Mouse (Mus musculus) intestine, embryonic 15.5 days (tissue): ENCODE measurements around the gene Cnih3. TPM values are rescaled to one million over a fixed set of nuclear protein-coding genes. Genes with fewer than 3 reads are reported as not detected.

Source experiments
- ATAC-seq: fragments of 200-750 bp; cut with Nextera tagmentation; 2 replicates; pipeline ENCODE4 v1.8.0; 2017; ENCODE audit warnings: moderate TSS enrichment, moderate library complexity
- H3K27ac ChIP-seq: fragments of 300-500 bp; sonication (generic); 2 replicates; pipeline ENCODE4 v1.5.1; 2015; ENCODE audit warnings: mild to moderate bottlenecking, inconsistent platforms
- H3K27me3 ChIP-seq: fragments of 300-500 bp; sonication (generic); replicated peaks from 2 replicates; pipeline ENCODE4 v1.6.1; 2015; ENCODE audit warnings: inconsistent platforms
- H3K36me3 ChIP-seq: fragments of 300-500 bp; sonication (generic); 2 replicates; pipeline ENCODE4 v1.6.1; 2015; ENCODE audit warnings: inconsistent platforms
- H3K4me1 ChIP-seq: fragments of 300-500 bp; sonication (generic); replicated peaks from 2 replicates; pipeline ENCODE4 v1.6.1; 2015; ENCODE audit warnings: inconsistent platforms
- H3K4me2 ChIP-seq: fragments of 300-500 bp; sonication (generic); replicated peaks from 2 replicates; pipeline ENCODE4 v1.6.1; 2015; ENCODE audit warnings: mild to moderate bottlenecking, inconsistent platforms
- H3K4me3 ChIP-seq: fragments of 300-500 bp; sonication (generic); replicated peaks from 2 replicates; pipeline ENCODE4 v1.5.1; 2015; ENCODE audit warnings: inconsistent platforms
- H3K9ac ChIP-seq: fragments of 300-500 bp; sonication (generic); 2 replicates; pipeline ENCODE4 v1.6.1; 2015; ENCODE audit warnings: inconsistent platforms
- H3K9me3 ChIP-seq: fragments of 300-500 bp; sonication (generic); 2 replicates; pipeline ENCODE4 v1.6.1; 2016; ENCODE audit warnings: inconsistent platforms
- WGBS: fragments of 180-500 bp; shearing (Covaris S2); methylation state at CpG from one replicate; pipeline ENCODE4 v1.1.7; 2015; 5-methylcytosine and 5-hydroxymethylcytosine counted together
- polyA plus RNA-seq: library from polyadenylated mRNA; unstranded; fragments of >200 nt; fragmentation: Nextera tagmentation; extraction: Ambion mirVana; gene quantifications from 2 replicates; pipeline ENCODE4 v1.2.1, GENCODE M21; 2015

Gene Cnih3
- polyA plus RNA-seq, result 0.20 and 0.29 TPM in 2 replicates

GRCm38 (mm10) chr1:181352367-181353199, at the start of gene Cnih3:
Gene Cnih3, plus strand, starts transcription at chr1:181352628.
- Histone ChIP-seq H3K4me1 (peaks cover 19% of the 10 kb centered on the region), H3K27me3 (peaks cover 40% of the 10 kb centered on the region), H3K9ac (peak within 1 kb of the TSS; percentile 46), H3K4me3 (peak within 1 kb of the TSS; percentile 55), H3K4me2 (peak within 1 kb of the TSS; percentile 95), H3K36me3 (no peaks in the 10 kb centered on the region), H3K27ac (no peak within 1 kb of the TSS), H3K9me3 (no peaks in the 10 kb centered on the region)
- under 1% methylated on average over 77 of the region's 78 CpGs for WGBS
- peak; percentile 83 for ATAC-seq

- 84% methylated on average over 3 of the region's 3 CpGs for WGBS
- no peak overlapping the region for H3K4me2 ChIP-seq
- H3K4me1 ChIP-seq, result no peaks in the 10 kb centered on the region
- no peak overlapping the region for H3K27ac ChIP-seq
- H3K9me3 ChIP-seq, result no peaks in the 10 kb centered on the region
- H3K4me3 ChIP-seq, result no peak overlapping the region
- H3K27me3 ChIP-seq, result no peaks in the 10 kb centered on the region
- no peak overlapping the region for H3K9ac ChIP-seq
- H3K36me3 ChIP-seq, result no peaks in the 10 kb centered on the region
- no peak for ATAC-seq
Observed at GRCm38 (mm10) chr1:181307981-181308380, 44.4 kb upstream of the Cnih3 start.

GRCm38 (mm10) chr1:181310712-181311111, 41.7 kb upstream of the Cnih3 start:
- 86% methylated on average over 5 of the region's 5 CpGs for WGBS
- no peak for ATAC-seq
- Histone ChIP-seq H3K27me3 (no peaks in the 10 kb centered on the region), H3K36me3 (no peaks in the 10 kb centered on the region), H3K4me1 (no peaks in the 10 kb centered on the region), H3K9ac (no peak overlapping the region), H3K27ac (no peak overlapping the region), H3K4me3 (no peak overlapping the region), H3K4me2 (no peak overlapping the region), H3K9me3 (no peaks in the 10 kb centered on the region)

GRCm38 (mm10) chr1:181312115-181313045, 40.0 kb upstream of the Cnih3 start:
- no peak overlapping the region for H3K4me2 ChIP-seq
- no peaks in the 10 kb centered on the region for H3K27me3 ChIP-seq
- H3K36me3 ChIP-seq, result no peaks in the 10 kb centered on the region
- H3K4me3 ChIP-seq, result no peak overlapping the region
- H3K27ac ChIP-seq, result no peak overlapping the region
- no peaks in the 10 kb centered on the region for H3K4me1 ChIP-seq
- ATAC-seq, result no peak
- H3K9ac ChIP-seq, result no peak overlapping the region
- H3K9me3 ChIP-seq, result no peaks in the 10 kb centered on the region
- 91% methylated on average over 15 of the region's 15 CpGs for WGBS

GRCm38 (mm10) chr1:181313046-181313415, 39.4 kb upstream of the Cnih3 start:
- no peak overlapping the region for H3K27ac ChIP-seq
- H3K4me2 ChIP-seq, result no peak overlapping the region
- no peak overlapping the region for H3K4me3 ChIP-seq
- no peaks in the 10 kb centered on the region for H3K36me3 ChIP-seq
- H3K27me3 ChIP-seq, result no peaks in the 10 kb centered on the region
- no peaks in the 10 kb centered on the region for H3K4me1 ChIP-seq
- no peak overlapping the region for H3K9ac ChIP-seq
- H3K9me3 ChIP-seq, result no peaks in the 10 kb centered on the region
- ATAC-seq, result no peak
- WGBS, result 86% methylated on average over 8 of the region's 8 CpGs

GRCm38 (mm10) chr1:181314301-181314700, 38.1 kb upstream of the Cnih3 start:
- 86% methylated on average over 10 of the region's 10 CpGs for WGBS
- Histone ChIP-seq H3K4me1 (no peaks in the 10 kb centered on the region), H3K4me2 (no peak overlapping the region), H3K27ac (no peak overlapping the region), H3K27me3 (no peaks in the 10 kb centered on the region), H3K9me3 (no peaks in the 10 kb centered on the region), H3K4me3 (no peak overlapping the region), H3K36me3 (no peaks in the 10 kb centered on the region), H3K9ac (no peak overlapping the region)
- no peak for ATAC-seq

- H3K27me3 ChIP-seq, result no peaks in the 10 kb centered on the region
- no peak overlapping the region for H3K9ac ChIP-seq
- no peaks in the 10 kb centered on the region for H3K36me3 ChIP-seq
- no peak for ATAC-seq
- 70% methylated on average over 3 of the region's 3 CpGs for WGBS
- no peak overlapping the region for H3K27ac ChIP-seq
- no peak overlapping the region for H3K4me2 ChIP-seq
- no peak overlapping the region for H3K4me3 ChIP-seq
- H3K4me1 ChIP-seq, result no peaks in the 10 kb centered on the region
- no peaks in the 10 kb centered on the region for H3K9me3 ChIP-seq
Observed at GRCm38 (mm10) chr1:181315350-181315749, 37.1 kb upstream of the Cnih3 start.

GRCm38 (mm10) chr1:181316571-181316970, 35.9 kb upstream of the Cnih3 start:
- no peak overlapping the region for H3K4me3 ChIP-seq
- no peak overlapping the region for H3K4me2 ChIP-seq
- no peak overlapping the region for H3K9ac ChIP-seq
- no peaks in the 10 kb centered on the region for H3K9me3 ChIP-seq
- H3K27me3 ChIP-seq, result no peaks in the 10 kb centered on the region
- no peaks in the 10 kb centered on the region for H3K36me3 ChIP-seq
- no peak for ATAC-seq
- H3K4me1 ChIP-seq, result no peaks in the 10 kb centered on the region
- 71% methylated on average over 5 of the region's 5 CpGs for WGBS
- H3K27ac ChIP-seq, result no peak overlapping the region

GRCm38 (mm10) chr1:181319466-181319865, 33.0 kb upstream of the Cnih3 start:
- WGBS, result 78% methylated on average over 6 of the region's 6 CpGs
- no peaks in the 10 kb centered on the region for H3K27me3 ChIP-seq
- no peak overlapping the region for H3K9ac ChIP-seq
- H3K4me1 ChIP-seq, result no peaks in the 10 kb centered on the region
- no peak overlapping the region for H3K4me3 ChIP-seq
- H3K36me3 ChIP-seq, result no peaks in the 10 kb centered on the region
- no peak for ATAC-seq
- H3K27ac ChIP-seq, result no peak overlapping the region
- H3K4me2 ChIP-seq, result no peak overlapping the region
- H3K9me3 ChIP-seq, result no peaks in the 10 kb centered on the region

GRCm38 (mm10) chr1:181321149-181321548, 31.3 kb upstream of the Cnih3 start:
- 92% methylated on average over 5 of the region's 5 CpGs for WGBS
- H3K36me3 ChIP-seq, result no peaks in the 10 kb centered on the region

GRCm38 (mm10) chr1:181323134-181323533, 29.3 kb upstream of the Cnih3 start:
- Histone ChIP-seq H3K27me3 (no peaks in the 10 kb centered on the region), H3K36me3 (no peaks in the 10 kb centered on the region), H3K4me3 (no peak overlapping the region), H3K4me1 (no peaks in the 10 kb centered on the region), H3K27ac (no peak overlapping the region), H3K9ac (no peak overlapping the region), H3K9me3 (no peaks in the 10 kb centered on the region), H3K4me2 (no peak overlapping the region)
- 89% methylated on average over 3 of the region's 3 CpGs for WGBS
- ATAC-seq, result no peak

More at GRCm38 (mm10) chr1:181321149-181321548, 31.3 kb upstream of the Cnih3 start:
- Histone ChIP-seq H3K4me1 (no peaks in the 10 kb centered on the region), H3K4me2 (no peak overlapping the region), H3K27me3 (no peaks in the 10 kb centered on the region), H3K9me3 (no peaks in the 10 kb centered on the region), H3K27ac (no peak overlapping the region), H3K4me3 (no peak overlapping the region), H3K9ac (no peak overlapping the region)
- ATAC-seq, result no peak

- H3K9me3 ChIP-seq, result no peaks in the 10 kb centered on the region
- 89% methylated on average over 5 of the region's 5 CpGs for WGBS
- no peaks in the 10 kb centered on the region for H3K4me1 ChIP-seq
- ATAC-seq, result no peak
- H3K27me3 ChIP-seq, result no peaks in the 10 kb centered on the region
- H3K4me2 ChIP-seq, result no peak overlapping the region
- no peak overlapping the region for H3K9ac ChIP-seq
- H3K36me3 ChIP-seq, result no peaks in the 10 kb centered on the region
- no peak overlapping the region for H3K4me3 ChIP-seq
- H3K27ac ChIP-seq, result no peak overlapping the region
Observed at GRCm38 (mm10) chr1:181327137-181327536, 25.3 kb upstream of the Cnih3 start.
